Mouse (Mus musculus): Measurements from ENCODE around the gene Actn2. TPM values are rescaled to one million over a fixed set of nuclear protein-coding genes. Genes with fewer than 3 reads are reported as not detected.

Gene Actn2
- polyA plus RNA-seq, 1 experiment from 2014 or later, result 3.4 TPM

DNA sequence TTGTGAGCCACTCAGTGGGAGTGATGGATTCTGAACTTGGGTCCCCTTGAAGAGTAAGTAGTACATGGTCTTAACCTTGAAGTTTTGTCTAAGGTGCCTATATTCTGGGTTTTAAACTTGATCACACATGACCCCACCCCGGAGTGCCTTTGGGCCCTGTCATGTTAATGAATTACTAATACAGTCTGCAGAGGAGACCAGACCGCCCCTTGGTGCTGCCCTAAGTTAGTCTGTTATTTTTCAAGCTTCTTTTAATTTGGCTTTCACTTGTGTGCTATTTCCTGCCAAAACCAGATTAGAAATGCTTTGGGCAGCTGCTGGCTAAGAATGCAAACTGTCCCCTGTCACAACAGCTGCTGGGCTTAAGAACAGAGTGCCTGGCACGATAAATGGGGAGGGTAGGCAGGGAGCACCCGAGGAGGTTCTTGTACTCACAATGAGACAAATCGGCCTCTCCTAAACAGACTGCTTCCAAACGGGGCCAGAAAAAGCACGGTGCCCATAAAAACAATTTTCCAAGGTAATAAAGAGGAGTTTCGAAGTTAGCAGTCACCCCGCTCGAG is 28.5 kb downstream of the Actn2 start:
- ATAC-seq (ENCODE audit: low FRiP score, low read depth), result no peak; the same call in 1 of the 2 replicates

DNA sequence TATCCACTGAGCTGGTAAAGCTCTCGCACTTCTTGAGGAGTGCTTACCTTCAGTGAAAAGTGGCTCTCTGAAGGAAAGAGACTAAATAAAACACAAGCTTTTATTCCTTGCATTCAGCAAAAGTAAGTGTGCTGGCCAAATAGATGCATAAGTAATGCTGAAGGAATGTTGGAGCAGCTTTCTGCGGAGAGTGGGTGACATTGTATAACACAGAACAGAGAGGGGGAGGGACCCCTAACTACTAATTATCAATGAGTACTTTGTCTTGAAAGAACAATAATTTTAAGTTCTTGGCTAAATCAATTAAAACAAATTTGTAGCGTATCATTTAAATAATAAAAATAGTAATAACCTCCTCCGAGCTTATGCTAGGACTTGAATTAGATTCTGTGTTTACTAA is 29.2 kb downstream of the Actn2 start:
- Histone ChIP-seq H3K27ac (replicated peaks) (no peak overlapping the region), H3K4me3 (no peak overlapping the region), H3K27me3 (no peaks in the 10 kb centered on the region), H3K36me3 (no peaks in the 10 kb centered on the region), H3K9ac (no peak overlapping the region), H3K9me3 (no peaks in the 10 kb centered on the region), H3K4me1 (replicated peaks) (no peaks in the 10 kb centered on the region), H3K4me2 (no peak overlapping the region)
- 77% methylated on average over 4 of the region's 4 CpGs for WGBS
- ATAC-seq (ENCODE audit: low FRiP score, low read depth), result no peak

More for the DNA sequence above, 28.5 kb downstream of the Actn2 start:
- no peaks in the 10 kb centered on the region for H3K4me1 ChIP-seq (replicated peaks)
- 60% methylated on average over 10 of the region's 10 CpGs for WGBS
- no peak overlapping the region for H3K4me3 ChIP-seq
- no peak overlapping the region for H3K27ac ChIP-seq (replicated peaks)
- H3K27me3 ChIP-seq, result no peaks in the 10 kb centered on the region
- H3K36me3 ChIP-seq, result no peaks in the 10 kb centered on the region
- no peak overlapping the region for H3K4me2 ChIP-seq
- H3K9me3 ChIP-seq, result no peaks in the 10 kb centered on the region
- no peak overlapping the region for H3K9ac ChIP-seq

DNA sequence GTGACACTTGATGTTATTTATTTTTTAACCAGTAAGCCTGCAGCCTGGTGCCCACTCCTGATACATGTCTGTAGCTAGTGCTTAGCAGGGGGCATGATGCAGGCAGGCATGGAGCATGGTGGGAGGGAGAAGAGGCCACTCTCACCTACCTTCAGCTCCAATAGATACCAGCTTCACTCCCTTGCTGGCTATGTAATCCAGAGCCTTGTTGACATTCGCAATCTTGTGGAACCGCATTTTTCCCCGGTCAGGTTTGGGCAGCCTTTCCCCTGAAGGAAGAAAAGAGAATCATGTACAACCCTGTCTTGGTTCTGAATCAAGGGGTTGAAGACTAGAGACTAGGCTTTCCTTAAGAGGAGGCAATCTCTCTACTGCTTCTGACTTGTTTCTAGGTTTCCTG is 31.1 kb downstream of the Actn2 start:
- Histone ChIP-seq H3K9ac (no peak overlapping the region), H3K27me3 (no peaks in the 10 kb centered on the region), H3K9me3 (no peaks in the 10 kb centered on the region), H3K27ac (replicated peaks) (no peak overlapping the region), H3K4me1 (replicated peaks) (no peaks in the 10 kb centered on the region), H3K4me3 (no peak overlapping the region), H3K36me3 (no peaks in the 10 kb centered on the region), H3K4me2 (no peak overlapping the region)
- no peak for ATAC-seq (ENCODE audit: low FRiP score, low read depth)
- WGBS, result 89% methylated on average over 3 of the region's 3 CpGs

DNA sequence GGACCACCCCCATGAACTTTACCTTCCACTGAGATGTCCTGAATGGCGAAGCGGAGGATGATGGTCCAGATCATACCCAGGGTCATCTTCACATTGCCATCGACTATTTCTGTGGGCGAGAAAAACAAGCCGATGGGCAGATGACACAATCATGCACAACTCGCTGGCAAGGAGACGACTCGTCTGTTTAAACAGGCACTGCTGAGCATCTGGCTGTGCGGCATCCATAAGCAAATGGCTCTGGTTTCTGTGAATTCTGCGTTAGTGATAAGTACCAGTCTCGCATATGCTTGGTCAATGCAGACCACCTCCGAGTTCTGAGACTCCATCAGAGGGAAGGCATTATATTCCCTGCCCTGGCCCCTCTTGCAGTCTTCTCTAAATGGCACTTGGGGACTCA is 31.7 kb downstream of the Actn2 start:
- ATAC-seq (ENCODE audit: low FRiP score, low read depth), result no peak
- H3K4me2 ChIP-seq, result no peak overlapping the region
- no peak overlapping the region for H3K4me3 ChIP-seq
- 88% methylated on average over 12 of the region's 12 CpGs for WGBS
- H3K27ac ChIP-seq (replicated peaks), result no peak overlapping the region
- H3K9ac ChIP-seq, result no peak overlapping the region
- no peaks in the 10 kb centered on the region for H3K27me3 ChIP-seq
- no peaks in the 10 kb centered on the region for H3K36me3 ChIP-seq
- no peaks in the 10 kb centered on the region for H3K4me1 ChIP-seq (replicated peaks)
- H3K9me3 ChIP-seq, result no peaks in the 10 kb centered on the region

DNA sequence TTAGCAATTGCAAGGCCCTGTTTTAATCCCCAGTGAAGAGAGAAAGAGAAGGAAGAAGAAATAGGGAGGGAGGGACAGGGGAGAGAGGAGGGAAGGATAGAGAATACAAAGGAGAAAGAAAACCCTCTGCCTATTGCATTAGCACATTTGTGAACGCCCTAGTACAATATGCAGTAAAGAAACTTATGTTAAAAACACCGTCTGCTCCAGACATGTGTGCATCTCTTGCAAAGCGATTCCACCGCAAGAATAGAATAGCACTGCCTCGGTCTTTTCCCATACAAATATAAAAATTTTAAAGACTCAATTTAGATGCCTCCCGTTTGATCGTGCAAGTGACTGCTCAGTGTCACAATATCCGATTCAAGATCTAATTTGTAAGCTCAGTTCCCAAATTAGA is 32.1 kb downstream of the Actn2 start:
- H3K27ac ChIP-seq (replicated peaks), result no peak overlapping the region
- 88% methylated on average over 8 of the region's 8 CpGs for WGBS
- no peak for ATAC-seq (ENCODE audit: low FRiP score, low read depth)
- H3K4me1 ChIP-seq (replicated peaks), result no peaks in the 10 kb centered on the region
- H3K36me3 ChIP-seq, result no peaks in the 10 kb centered on the region
- H3K4me2 ChIP-seq, result no peak overlapping the region
- no peaks in the 10 kb centered on the region for H3K9me3 ChIP-seq
- no peaks in the 10 kb centered on the region for H3K27me3 ChIP-seq
- no peak overlapping the region for H3K4me3 ChIP-seq
- no peak overlapping the region for H3K9ac ChIP-seq

DNA sequence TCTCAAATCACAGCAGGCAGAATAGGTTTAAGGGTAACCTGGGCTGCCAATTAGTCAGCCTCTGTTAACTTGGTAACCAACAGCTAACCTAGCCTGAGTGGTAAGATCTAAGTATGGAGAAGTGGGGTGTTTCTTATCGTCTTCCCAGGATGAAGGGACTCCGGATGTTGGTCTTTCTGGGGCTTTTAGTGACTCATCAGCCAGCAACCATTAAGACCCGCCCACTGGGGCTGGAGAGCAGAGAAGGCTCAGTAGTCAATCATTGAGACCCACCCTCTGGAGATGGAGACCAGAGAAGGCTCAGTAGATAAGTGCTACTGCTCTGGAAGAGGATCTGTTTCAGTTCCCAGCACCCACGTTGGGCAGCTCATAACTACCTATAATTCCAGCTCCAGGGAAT is 33.3 kb downstream of the Actn2 start:
- ATAC-seq (ENCODE audit: low FRiP score, low read depth), result no peak
- Histone ChIP-seq H3K4me2 (no peak overlapping the region), H3K4me1 (replicated peaks) (no peaks in the 10 kb centered on the region), H3K9me3 (no peaks in the 10 kb centered on the region), H3K27ac (replicated peaks) (no peak overlapping the region), H3K27me3 (no peaks in the 10 kb centered on the region), H3K9ac (no peak overlapping the region), H3K36me3 (no peaks in the 10 kb centered on the region), H3K4me3 (no peak overlapping the region)
- 83% methylated on average over 4 of the region's 4 CpGs for WGBS

DNA sequence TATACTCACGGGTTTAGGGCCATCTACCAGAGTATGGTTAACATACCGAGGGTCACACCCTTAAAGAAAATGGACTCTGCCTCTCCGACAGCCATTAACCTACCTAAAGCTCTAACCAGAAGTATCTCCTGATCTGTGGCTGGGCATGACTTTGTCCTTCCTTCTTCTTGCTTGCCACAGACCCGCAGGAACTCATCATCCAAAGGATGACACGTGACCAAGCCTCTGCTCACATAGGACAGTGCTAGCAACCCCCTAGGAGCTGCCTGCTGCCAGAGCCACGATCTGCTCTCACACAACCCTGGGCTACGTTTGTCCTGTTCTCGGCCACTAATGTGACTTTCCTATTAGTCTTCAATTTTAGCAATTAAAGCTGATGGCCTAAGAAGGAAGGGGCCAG is 35.0 kb downstream of the Actn2 start:
- WGBS, result 87% methylated on average over 8 of the region's 8 CpGs
- H3K4me2 ChIP-seq, result no peak overlapping the region

DNA sequence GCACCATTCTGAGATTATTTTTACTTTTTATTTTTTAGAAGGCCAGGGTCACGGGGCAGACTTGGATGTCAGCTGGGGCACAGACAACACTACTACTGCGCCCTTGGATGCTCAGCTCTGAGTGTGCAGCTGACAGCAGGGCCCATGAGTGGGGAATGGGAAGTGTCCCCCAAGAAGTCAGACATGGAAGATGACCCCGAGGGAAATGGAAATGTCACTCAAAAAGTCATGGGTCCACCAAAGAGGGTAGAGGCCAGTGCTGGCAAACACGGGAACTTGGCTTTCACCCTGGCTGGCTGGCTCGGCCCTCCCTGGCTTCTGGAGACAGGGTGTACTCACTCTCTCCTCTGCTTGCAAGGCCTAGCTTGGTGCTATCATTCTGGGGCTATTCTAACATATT is 35.6 kb downstream of the Actn2 start:
- WGBS, result 91% methylated on average over 5 of the region's 5 CpGs
- no peaks in the 10 kb centered on the region for H3K27me3 ChIP-seq
- H3K4me1 ChIP-seq (replicated peaks), result no peaks in the 10 kb centered on the region
- H3K4me3 ChIP-seq, result no peak overlapping the region
- no peaks in the 10 kb centered on the region for H3K9me3 ChIP-seq
- H3K36me3 ChIP-seq, result no peaks in the 10 kb centered on the region
- no peak overlapping the region for H3K4me2 ChIP-seq
- no peak for ATAC-seq (ENCODE audit: low FRiP score, low read depth)
- no peak overlapping the region for H3K27ac ChIP-seq (replicated peaks)
- H3K9ac ChIP-seq, result no peak overlapping the region

More for the DNA sequence above, 35.0 kb downstream of the Actn2 start:
- ATAC-seq (ENCODE audit: low FRiP score, low read depth), result no peak
- no peaks in the 10 kb centered on the region for H3K4me1 ChIP-seq (replicated peaks)
- H3K27me3 ChIP-seq, result no peaks in the 10 kb centered on the region
- no peaks in the 10 kb centered on the region for H3K36me3 ChIP-seq
- no peak overlapping the region for H3K4me3 ChIP-seq
- no peak overlapping the region for H3K27ac ChIP-seq (replicated peaks)
- no peaks in the 10 kb centered on the region for H3K9me3 ChIP-seq
- H3K9ac ChIP-seq, result no peak overlapping the region

DNA sequence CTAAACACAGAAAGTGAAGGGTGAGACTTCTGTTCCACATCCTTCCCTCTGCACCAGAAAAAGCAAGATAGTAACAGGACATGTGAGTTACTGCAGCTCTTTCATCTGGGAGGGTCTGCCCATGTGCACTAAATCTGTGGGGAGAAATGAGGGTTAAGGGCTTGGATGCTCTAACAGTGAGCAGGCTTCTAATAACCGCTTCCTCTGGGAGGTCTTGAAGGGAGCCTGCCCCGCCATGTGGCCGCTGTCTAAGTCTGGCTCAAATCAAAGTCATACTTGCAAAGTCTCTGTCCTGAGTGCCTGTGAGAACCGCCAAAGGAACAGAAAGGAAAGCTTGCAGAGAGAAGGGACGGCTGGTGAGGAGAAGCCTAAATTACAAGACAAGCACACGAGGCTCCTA is 42.8 kb downstream of the Actn2 start:
- WGBS, result 92% methylated on average over 6 of the region's 6 CpGs
- Histone ChIP-seq H3K36me3 (no peaks in the 10 kb centered on the region), H3K4me1 (replicated peaks) (no peaks in the 10 kb centered on the region), H3K4me2 (no peak overlapping the region), H3K27me3 (no peaks in the 10 kb centered on the region), H3K9me3 (no peaks in the 10 kb centered on the region), H3K27ac (replicated peaks) (no peak overlapping the region), H3K9ac (no peak overlapping the region), H3K4me3 (no peak overlapping the region)
- no peak for ATAC-seq (ENCODE audit: low FRiP score, low read depth)

DNA sequence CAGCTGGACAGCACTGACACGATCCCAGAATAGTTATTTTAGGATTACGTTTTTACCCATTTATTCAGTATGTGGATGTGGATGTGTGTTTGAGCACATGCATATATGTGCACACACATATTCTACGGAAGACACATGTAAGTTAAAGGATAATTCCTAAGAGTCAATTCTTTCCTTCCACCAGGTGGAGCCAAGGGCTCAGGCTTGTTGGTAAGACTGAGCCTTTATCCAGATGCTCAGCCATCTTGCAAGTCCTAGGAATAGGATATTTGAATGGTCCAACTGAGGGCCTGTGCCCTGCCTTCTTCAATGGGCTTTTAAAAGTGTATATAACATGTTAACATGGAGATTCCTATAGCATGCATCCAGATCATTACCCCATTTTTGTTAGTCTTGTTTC is 43.9 kb downstream of the Actn2 start:
- WGBS, result 88% methylated on average over 3 of the region's 3 CpGs
- Histone ChIP-seq H3K36me3 (no peaks in the 10 kb centered on the region), H3K9ac (no peak overlapping the region), H3K4me2 (no peak overlapping the region), H3K27ac (replicated peaks) (no peak overlapping the region), H3K4me3 (no peak overlapping the region), H3K27me3 (no peaks in the 10 kb centered on the region), H3K4me1 (replicated peaks) (no peaks in the 10 kb centered on the region), H3K9me3 (no peaks in the 10 kb centered on the region)
- 0 out of 2 replicates have a peak, but pooled peaks have one; percentile 27 for ATAC-seq (ENCODE audit: low FRiP score, low read depth)

DNA sequence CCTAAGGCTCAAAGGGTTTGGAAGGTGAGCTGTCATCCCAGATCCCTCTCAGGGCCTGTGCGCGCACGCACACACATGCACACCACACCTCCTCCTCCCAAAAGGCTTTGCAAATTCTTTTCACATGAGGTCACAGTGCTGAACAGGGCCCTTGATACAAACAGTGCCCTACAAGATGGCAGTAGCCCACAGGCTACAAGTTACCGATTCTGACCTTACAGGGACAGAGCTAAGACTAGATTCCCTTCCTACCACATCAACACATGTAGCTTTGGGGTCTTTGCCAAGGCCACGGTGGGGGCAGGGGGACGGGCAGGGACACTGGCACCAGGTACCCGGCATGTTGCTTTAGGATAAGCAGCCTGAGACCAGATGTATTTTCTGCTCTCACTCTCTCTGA is 46.8 kb downstream of the Actn2 start:
- Histone ChIP-seq H3K9ac (no peak overlapping the region), H3K4me2 (no peak overlapping the region), H3K4me3 (no peak overlapping the region), H3K9me3 (no peaks in the 10 kb centered on the region), H3K4me1 (replicated peaks) (no peaks in the 10 kb centered on the region), H3K27ac (replicated peaks) (no peak overlapping the region), H3K27me3 (no peaks in the 10 kb centered on the region), H3K36me3 (no peaks in the 10 kb centered on the region)
- 88% methylated on average over 7 of the region's 7 CpGs for WGBS
- ATAC-seq (ENCODE audit: low FRiP score, low read depth), result no peak

DNA sequence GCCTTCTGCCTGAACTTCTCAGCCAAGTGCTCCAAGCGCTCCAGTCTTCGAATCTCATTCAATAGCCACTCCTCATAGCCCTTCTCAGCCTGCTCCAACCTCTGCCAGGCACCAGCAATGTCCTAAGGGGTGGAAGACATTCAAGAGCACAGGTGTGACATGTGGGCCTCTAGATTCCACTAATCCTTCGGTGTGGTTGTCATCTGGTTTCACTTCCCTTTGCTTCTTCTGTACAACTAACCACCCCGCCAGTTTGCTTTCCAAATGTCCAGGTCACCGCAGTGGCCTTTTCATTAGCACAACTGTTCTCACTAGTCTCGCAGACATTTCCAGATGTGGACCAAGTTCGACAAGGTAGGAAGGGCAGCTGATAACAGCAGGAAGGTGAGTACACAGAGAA is 49.9 kb downstream of the Actn2 start:
- H3K27me3 ChIP-seq, result no peaks in the 10 kb centered on the region
- 95% methylated on average over 7 of the region's 7 CpGs for WGBS
- no peak overlapping the region for H3K4me2 ChIP-seq
- no peaks in the 10 kb centered on the region for H3K36me3 ChIP-seq
- no peak overlapping the region for H3K4me3 ChIP-seq
- no peak for ATAC-seq (ENCODE audit: low FRiP score, low read depth)
- H3K27ac ChIP-seq (replicated peaks), result no peak overlapping the region
- no peaks in the 10 kb centered on the region for H3K4me1 ChIP-seq (replicated peaks)
- no peak overlapping the region for H3K9ac ChIP-seq
- H3K9me3 ChIP-seq, result no peaks in the 10 kb centered on the region

DNA sequence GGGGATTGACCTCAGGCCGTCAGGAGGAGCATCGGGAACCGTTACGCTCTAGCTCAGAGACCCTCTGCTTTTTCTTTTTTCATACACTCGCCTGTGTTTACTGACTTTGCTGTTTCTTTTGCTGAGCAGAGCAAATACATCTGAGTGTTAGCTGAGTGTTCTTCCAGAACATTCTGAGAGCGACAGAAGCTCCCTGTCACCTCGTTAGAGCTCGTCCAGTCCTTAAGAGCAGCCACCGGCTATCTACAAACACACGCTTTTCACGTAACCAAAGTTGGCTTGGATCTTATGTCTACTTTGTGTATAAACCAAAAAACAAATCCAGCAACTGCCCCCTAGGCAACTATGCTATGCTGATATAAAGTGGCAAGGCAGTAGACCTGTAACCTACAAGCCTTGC is 56.0 kb downstream of the Actn2 start:
- Histone ChIP-seq H3K27ac (replicated peaks) (no peak overlapping the region), H3K9me3 (no peaks in the 10 kb centered on the region), H3K9ac (no peak overlapping the region), H3K27me3 (no peaks in the 10 kb centered on the region), H3K4me1 (replicated peaks) (no peaks in the 10 kb centered on the region), H3K4me3 (no peak overlapping the region), H3K4me2 (no peak overlapping the region), H3K36me3 (no peaks in the 10 kb centered on the region)
- no peak for ATAC-seq (ENCODE audit: low FRiP score, low read depth)
- 96% methylated on average over 11 of the region's 11 CpGs for WGBS
